Mouse (Mus musculus) common myeloid progenitor, adult 5-6 weeks (primary cell): ENCODE data around the gene Mapk8ip1. TPM values are rescaled to one million over a fixed set of nuclear protein-coding genes. Genes with fewer than 3 reads are reported as not detected.
"Not testable (repeated sequence)": the region's sequence is repeated elsewhere in the genome, so short reads cannot be mapped to it uniquely, and the experiment has no call there.

Source experiments
- ATAC-seq: replicated peaks from 2 replicates; pipeline ENCODE4 v1.8.0; 2016; ENCODE audit warnings: low read depth, mild to moderate bottlenecking, moderate TSS enrichment, inconsistent platforms; ENCODE audit not compliant: poor library complexity, severe bottlenecking
- total RNA-seq: library from RNA; stranded (forward); fragments of 200-1000, 187-1606 nt; gene quantifications from 2 replicates; pipeline ENCODE4 v1.2.3, GENCODE M21; 2017

Mapk8ip1 gene
- total RNA-seq, 1 experiment from 2014 or later, result not detected

DNA sequence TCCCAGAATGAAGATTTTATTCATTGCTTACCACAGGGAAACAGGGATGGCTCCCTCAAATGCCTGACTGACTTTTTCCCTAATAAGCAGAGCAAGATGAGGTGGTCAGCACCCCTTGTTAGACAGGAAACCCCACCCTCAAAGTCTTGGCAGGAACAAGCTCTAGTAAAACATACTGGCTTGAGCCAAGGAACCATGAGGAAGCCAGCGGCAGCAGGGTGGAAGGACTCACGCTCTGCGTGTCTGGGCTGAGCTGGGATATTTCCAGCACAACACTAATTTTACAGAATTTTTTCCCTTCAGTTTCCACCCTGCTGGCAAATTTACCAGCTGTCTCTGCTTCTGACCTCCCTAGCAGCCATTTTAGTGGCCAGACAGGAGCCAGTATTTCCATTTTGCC, 25.4 kb upstream of the Mapk8ip1 start:
- no peak for ATAC-seq

- no peak for ATAC-seq
These were observed 24.3 kb upstream of the Mapk8ip1 start for GRCm38 (mm10) chr2:92425366-92425765.

DNA sequence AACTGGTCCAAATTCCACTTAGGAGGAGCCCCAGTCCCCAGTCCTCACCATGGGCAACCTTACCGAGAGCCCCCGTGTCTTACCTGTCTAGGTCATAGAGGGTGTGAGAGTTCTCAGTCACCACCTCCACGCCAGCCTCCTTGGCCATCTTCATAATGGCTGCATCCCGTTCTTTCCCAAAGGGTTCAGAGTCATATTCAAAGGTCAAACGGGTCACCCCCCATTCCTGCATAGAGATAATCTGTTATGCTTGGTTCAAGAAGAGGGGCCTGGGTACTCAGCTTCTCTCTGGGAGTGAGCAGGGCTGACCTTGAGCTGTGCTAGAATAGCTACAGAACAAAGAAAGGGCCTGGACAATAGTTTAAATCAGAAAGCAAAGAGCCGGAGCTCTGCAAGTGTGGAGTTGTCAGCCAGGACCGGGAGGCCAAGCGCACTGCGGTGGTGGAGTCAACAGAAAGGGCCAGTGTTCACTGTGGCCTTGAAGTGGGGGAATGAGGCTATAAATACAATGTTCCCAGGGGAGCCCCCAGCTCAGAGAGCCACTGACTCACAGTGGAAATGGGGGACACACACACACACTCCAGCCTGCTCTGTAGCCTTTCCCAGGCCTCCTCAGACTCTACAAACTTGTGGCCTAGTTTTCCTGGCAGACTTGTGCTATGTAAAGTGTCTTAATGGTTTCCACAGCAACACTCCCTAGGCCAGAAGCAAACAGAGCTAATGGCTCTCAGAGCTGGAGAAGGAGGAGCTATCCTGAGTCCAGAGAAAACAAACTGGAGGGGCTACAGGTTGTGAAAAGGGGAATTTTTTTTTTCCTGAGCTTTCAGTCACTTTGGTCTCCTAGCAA, 23.6 kb upstream of the Mapk8ip1 start:
- ATAC-seq, result no peak

GRCm38 (mm10) chr2:92423702-92424461, 22.8 kb upstream of the Mapk8ip1 start:
- ATAC-seq, result peak; percentile 78

GRCm38 (mm10) chr2:92423156-92423555, 22.1 kb upstream of the Mapk8ip1 start:
- ATAC-seq, result no peak

GRCm38 (mm10) chr2:92422388-92423135, 21.5 kb upstream of the Mapk8ip1 start:
- peak; percentile 88 for ATAC-seq

DNA sequence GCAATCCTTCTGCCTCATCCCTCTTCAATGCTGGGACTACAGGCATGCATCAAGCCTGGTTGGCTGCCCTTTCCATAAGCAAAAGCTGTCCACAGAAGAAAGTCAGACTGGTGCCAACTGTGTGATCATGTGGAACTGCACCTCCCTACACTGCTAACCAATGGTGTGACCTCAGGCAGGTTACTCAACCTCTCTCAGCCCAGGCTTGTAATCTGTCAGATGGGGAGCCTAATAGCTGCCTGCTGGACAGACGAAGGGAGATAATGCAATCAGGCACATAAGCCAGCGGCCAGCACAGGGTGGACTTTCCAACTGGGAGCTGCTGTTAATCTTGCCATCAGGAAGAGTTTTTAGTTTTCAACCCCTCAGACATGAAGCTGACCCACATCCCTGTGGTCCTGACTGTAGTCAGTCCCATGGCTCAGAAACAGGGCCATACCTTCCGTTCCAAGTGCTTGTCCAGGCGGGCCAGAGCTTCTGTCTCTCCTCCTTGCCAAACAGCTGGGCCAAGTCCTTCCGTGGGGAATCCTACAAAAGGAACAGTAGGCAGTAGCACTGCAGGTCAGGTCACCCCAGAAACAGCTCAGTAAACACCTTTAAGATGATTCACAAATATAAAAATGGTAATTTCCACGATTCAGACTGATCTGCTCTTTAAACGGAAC, 20.8 kb upstream of the Mapk8ip1 start:
- ATAC-seq, result no peak

GRCm38 (mm10) chr2:92411705-92412104, 10.6 kb upstream of the Mapk8ip1 start:
- ATAC-seq, result no peak

DNA sequence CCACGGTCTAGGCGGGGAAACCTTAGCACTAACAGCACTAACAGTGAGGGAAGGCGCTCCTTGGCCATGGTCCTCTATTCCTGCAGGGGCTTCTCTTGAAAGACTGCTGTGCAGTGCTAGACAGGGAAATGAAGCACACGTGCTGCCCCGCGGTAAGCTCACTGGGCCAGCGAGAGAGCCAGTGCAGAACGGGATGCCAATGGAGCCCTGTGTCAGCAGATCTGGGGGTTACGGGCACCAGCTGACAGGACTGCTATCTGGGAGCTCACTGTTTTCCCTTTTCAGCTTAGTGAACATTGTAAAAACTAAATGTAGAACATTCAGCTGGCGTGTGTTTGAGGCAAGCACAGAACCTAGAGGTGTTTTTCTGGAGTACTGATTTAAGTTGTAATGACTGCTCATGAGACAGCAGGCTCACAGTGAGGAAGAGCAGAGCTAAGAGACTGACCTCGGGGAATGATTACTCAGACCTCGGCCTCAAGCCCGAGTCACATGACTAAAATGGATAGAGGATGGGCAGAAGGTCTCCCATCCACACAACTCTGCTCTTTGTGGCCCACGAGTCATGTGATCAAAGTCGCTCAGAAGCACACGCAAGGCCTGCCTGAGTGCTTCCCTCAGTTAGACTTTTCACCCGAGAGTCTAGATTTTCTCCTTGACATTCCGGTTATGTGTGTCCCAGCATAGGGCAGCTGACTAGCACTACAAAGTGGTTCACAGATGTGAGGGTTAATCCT, 7.4 kb upstream of the Mapk8ip1 start:
- no peak for ATAC-seq

- ATAC-seq, result no peak
These were observed 4.6 kb upstream of the Mapk8ip1 start for GRCm38 (mm10) chr2:92405687-92406086.

- no peak for ATAC-seq
These were observed 3.7 kb upstream of the Mapk8ip1 start for GRCm38 (mm10) chr2:92404737-92405136.

- no peak for ATAC-seq
These were observed 2.8 kb upstream of the Mapk8ip1 start for GRCm38 (mm10) chr2:92403776-92404319.

GRCm38 (mm10) chr2:92402591-92403326, 1.7 kb upstream of the Mapk8ip1 start:
- ATAC-seq, result no peak

DNA sequence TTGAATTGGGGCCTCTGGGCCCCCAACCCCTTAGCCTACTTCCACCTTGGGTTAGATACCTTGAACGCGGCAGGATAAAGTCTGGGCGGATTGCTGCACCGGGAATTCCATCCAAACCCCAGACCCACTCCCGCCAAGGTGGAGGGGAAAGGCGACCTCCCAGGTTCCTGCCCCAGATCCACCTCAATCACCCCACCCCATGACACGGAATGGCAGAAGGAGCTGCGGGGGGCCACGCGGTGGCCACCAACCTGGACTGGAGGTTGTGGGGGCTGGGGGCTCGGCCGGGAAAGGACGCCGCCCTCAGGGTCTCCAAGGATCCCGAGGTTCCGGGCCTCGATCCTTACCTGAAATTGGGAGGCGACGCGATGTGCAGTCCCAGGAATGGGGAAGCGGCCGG, 381 bp downstream of the Mapk8ip1 start:
- no peak for ATAC-seq

GRCm38 (mm10) chr2:92399877-92400276, 1.2 kb downstream of the Mapk8ip1 start:
- ATAC-seq, result not testable (repeated sequence)

- no peak for ATAC-seq
These were observed 3.6 kb downstream of the Mapk8ip1 start for GRCm38 (mm10) chr2:92397436-92397835.

GRCm38 (mm10) chr2:92395535-92395934, 5.5 kb downstream of the Mapk8ip1 start:
- no peak for ATAC-seq
